Mouse (Mus musculus) adipocyte (in vitro differentiated cells): ENCODE data around the gene Scnm1.
A peak's percentile ranks its signal among the peaks of the same experiment; 100 is the strongest.
"Not testable (repeated sequence)": the region's sequence is repeated elsewhere in the genome, so short reads cannot be mapped to it uniquely, and the experiment has no call there.

Experiments
- DNase-seq: peaks from one replicate; pipeline ENCODE4 v3.0.0-alpha.2; 2016; ENCODE audit warnings: low spot score

The Scnm1 gene

GRCm38 (mm10) chr3:95107308-95107707 lies 26.5 kb downstream of the Scnm1 start:
- not testable (repeated sequence) for DNase-seq

- DNase-seq = peak; percentile 99
Measured at GRCm38 (mm10) chr3:95106338-95107117, 27.3 kb downstream of the Scnm1 start, which contains the start of gene Pip5k1a. TSS of gene Pip5k1a (minus strand) at chr3:95106930.

- DNase-seq = peak; percentile 27
Measured at GRCm38 (mm10) chr3:95105586-95106337, 28.0 kb downstream of the Scnm1 start.

GRCm38 (mm10) chr3:95105121-95105520 lies 28.7 kb downstream of the Scnm1 start:
- peak; percentile 47 for DNase-seq

- DNase-seq = no peak
Measured at GRCm38 (mm10) chr3:95100854-95101253, 33.0 kb downstream of the Scnm1 start.

- DNase-seq = no peak
Measured at GRCm38 (mm10) chr3:95088071-95088470, 45.7 kb downstream of the Scnm1 start.
